Mouse (Mus musculus): ENCODE data around the gene Krt79. TPM values are rescaled to one million over a fixed set of nuclear protein-coding genes. Genes with fewer than 3 reads are reported as not detected.
A peak's percentile ranks its signal among the peaks of the same experiment; 100 is the strongest.

The Krt79 gene
- polyA plus RNA-seq, 1 experiment from 2014 or later = not detected

DNA sequence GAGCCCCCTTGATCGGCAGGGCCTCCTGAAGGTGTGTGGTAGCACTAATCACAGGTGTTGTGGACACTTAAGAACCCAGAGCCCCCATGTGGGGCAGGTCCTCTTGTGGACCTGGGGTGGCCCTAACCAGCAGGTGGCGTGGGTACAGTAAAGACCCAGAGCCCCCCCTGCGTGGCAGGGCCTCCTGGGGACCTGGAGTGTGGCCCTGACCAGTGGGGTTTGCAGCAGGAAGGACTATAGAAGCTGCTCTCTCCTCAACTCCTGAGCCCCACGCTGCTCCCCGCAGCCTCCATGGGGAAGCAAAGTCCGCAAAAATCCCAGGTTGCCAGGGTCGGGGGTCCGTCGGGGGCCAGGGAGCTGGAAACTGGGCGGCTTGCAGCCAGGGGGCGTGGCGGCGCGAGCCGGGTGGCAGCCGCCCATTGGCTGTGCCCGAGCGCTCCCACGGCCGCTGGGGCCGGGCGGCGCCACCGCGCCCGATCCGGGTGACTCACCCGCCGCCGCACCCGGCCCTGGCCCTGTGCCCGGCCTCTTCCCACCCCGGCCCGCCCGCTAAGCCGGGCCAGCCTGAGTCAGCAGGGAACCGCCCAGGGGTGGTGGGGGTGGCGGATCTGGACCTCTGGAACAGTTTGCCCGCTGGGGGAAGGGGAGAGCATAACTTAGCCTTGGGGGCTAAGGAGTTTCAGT lies 37.1 kb upstream of the Krt79 start:
- peak; percentile 81 for DNase-seq (ENCODE audit: low spot score)
- H3K27ac ChIP-seq (replicated peaks; ENCODE audit: low read depth, low read length) = no peak overlapping the region; the same call in 1 of the 2 replicates

DNA sequence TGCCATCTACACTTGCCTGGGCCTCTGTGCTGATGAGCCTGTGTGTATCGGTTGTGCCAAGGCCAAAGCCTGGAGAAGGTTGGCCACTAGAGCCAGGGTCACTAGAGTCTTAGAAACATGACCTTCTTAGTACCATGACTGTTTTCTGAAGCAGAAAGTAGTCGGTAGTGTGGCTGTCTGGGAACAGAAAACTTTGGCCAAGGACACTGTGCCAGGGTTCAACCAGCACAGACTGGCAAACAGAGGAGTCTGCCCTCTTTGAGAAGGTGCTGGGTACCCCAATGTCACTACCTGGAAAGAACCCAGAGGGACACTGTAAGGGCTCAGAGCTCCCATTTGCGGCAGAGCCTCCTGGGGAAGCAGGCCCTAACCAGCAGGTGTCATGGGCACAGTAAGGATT lies 36.5 kb upstream of the Krt79 start:
- H3K9ac ChIP-seq (replicated peaks; ENCODE audit: low read length) = no peak overlapping the region; the same call in 1 of the 2 replicates
- H3K4me3 ChIP-seq (ENCODE audit: low read depth, low read length) = no peak overlapping the region
- DNase-seq (ENCODE audit: low spot score) (no peak), ATAC-seq (replicated peaks; ENCODE audit: insufficient number of reproducible peaks, low FRiP score, low TSS enrichment, low read depth) (no peak)
- no peaks in the 10 kb centered on the region for H3K36me3 ChIP-seq (replicated peaks; ENCODE audit: control insufficient read depth, insufficient read depth, low read depth, low read length)
- 61% methylated on average over 3 of the region's 3 CpGs for WGBS
- no peaks in the 10 kb centered on the region for H3K9me3 ChIP-seq (replicated peaks; ENCODE audit: control insufficient read depth, low read length)
- H3K27me3 ChIP-seq (ENCODE audit: control insufficient read depth, insufficient read depth, low read length) = no peaks in the 10 kb centered on the region
- no peak overlapping the region for H3K4me2 ChIP-seq (ENCODE audit: low read depth, low read length)
- no peak overlapping the region; the same call in 1 of the 2 replicates for H3K27ac ChIP-seq (replicated peaks; ENCODE audit: low read depth, low read length)
- no peaks in the 10 kb centered on the region for H3K4me1 ChIP-seq (ENCODE audit: control insufficient read depth, insufficient read depth, low read length)

More for the DNA sequence above, 37.1 kb upstream of the Krt79 start:
- WGBS = 3% methylated on average over 39 of the region's 39 CpGs
- Histone ChIP-seq H3K4me1 (ENCODE audit: control insufficient read depth, insufficient read depth, low read length) (no peaks in the 10 kb centered on the region), H3K4me2 (ENCODE audit: low read depth, low read length) (peak overlapping the region; percentile 75), H3K36me3 (replicated peaks; ENCODE audit: control insufficient read depth, insufficient read depth, low read depth, low read length) (no peaks in the 10 kb centered on the region), H3K9ac (replicated peaks; ENCODE audit: low read length) (peak overlapping the region; percentile 69), H3K4me3 (ENCODE audit: low read depth, low read length) (peak overlapping the region; percentile 28), H3K27me3 (ENCODE audit: control insufficient read depth, insufficient read depth, low read length) (no peaks in the 10 kb centered on the region), H3K9me3 (replicated peaks; ENCODE audit: control insufficient read depth, low read length) (no peaks in the 10 kb centered on the region)
- peak; percentile 87 for ATAC-seq (replicated peaks; ENCODE audit: insufficient number of reproducible peaks, low FRiP score, low TSS enrichment, low read depth)

DNA sequence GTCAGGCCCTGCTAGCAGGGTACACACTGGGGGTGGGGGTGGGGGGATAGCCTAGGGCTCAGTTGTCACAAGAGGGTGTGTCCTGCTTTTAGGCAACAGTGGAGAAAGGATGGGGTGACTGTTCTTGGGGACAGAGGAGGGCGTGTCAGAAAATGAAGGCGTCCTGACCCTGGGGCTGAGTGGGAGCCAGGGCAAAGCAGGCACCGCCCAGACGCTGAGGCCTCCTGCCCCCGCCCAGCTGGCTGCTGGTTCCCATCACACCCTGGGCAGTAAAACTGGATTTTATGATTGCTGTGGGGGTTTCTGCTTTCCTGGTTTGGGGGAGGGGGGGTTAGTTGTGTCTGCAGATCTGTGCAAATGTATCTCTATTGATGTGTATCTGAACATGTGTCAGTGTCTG lies 35.9 kb upstream of the Krt79 start:
- Histone ChIP-seq H3K4me2 (ENCODE audit: low read depth, low read length) (no peak overlapping the region), H3K9ac (replicated peaks; ENCODE audit: low read length) (no peak overlapping the region), H3K27me3 (ENCODE audit: control insufficient read depth, insufficient read depth, low read length) (no peaks in the 10 kb centered on the region), H3K9me3 (replicated peaks; ENCODE audit: control insufficient read depth, low read length) (no peaks in the 10 kb centered on the region), H3K4me1 (ENCODE audit: control insufficient read depth, insufficient read depth, low read length) (no peaks in the 10 kb centered on the region), H3K36me3 (replicated peaks; ENCODE audit: control insufficient read depth, insufficient read depth, low read depth, low read length) (no peaks in the 10 kb centered on the region), H3K4me3 (ENCODE audit: low read depth, low read length) (no peak overlapping the region), H3K27ac (replicated peaks; ENCODE audit: low read depth, low read length) (no peak overlapping the region)
- WGBS = 46% methylated on average over 5 of the region's 5 CpGs
- DNase-seq (ENCODE audit: low spot score) (no peak), ATAC-seq (replicated peaks; ENCODE audit: insufficient number of reproducible peaks, low FRiP score, low TSS enrichment, low read depth) (no peak)

DNA sequence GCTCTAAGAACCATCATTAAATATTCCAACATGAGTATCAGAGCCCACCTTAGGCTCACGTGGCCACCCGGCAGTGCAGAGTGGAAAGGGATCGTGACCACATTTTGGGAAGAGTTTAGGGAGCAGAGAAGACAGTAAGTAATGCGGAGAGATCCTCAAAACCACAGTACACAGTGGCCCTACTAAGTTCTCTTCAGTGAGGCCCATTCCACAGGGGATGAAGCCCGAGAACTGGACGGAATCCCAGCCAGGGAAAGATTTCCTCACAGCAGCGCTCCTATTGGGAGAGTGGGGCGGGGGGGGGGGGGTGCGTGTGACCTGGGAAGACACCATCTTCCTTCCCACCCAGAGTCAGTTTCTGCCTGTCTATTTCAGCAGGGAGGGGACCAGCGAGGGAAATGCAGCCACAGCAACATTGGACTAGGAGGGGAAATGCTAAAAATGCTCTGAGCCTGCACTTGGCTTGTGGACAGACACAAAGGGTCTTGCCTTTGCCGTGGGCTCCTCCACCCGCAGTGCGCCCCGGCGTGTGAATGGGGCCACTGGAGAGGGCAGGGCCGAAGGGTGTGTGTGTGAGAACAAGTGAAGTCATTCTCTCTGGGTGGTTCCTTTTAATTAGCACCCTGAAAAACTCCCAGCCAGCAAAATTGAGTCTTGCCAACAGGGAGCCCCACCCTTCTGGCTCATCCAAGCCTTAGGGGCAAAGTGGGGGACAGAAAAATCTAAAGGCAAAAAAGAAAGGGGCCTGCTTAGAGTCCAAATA lies 34.1 kb upstream of the Krt79 start:
- Histone ChIP-seq H3K27me3 (ENCODE audit: control insufficient read depth, insufficient read depth, low read length) (no peaks in the 10 kb centered on the region), H3K4me3 (ENCODE audit: low read depth, low read length) (no peak overlapping the region), H3K27ac (replicated peaks; ENCODE audit: low read depth, low read length) (no peak overlapping the region), H3K9me3 (replicated peaks; ENCODE audit: control insufficient read depth, low read length) (no peaks in the 10 kb centered on the region), H3K4me1 (ENCODE audit: control insufficient read depth, insufficient read depth, low read length) (no peaks in the 10 kb centered on the region), H3K4me2 (ENCODE audit: low read depth, low read length) (no peak overlapping the region), H3K9ac (replicated peaks; ENCODE audit: low read length) (no peak overlapping the region), H3K36me3 (replicated peaks; ENCODE audit: control insufficient read depth, insufficient read depth, low read depth, low read length) (no peaks in the 10 kb centered on the region)
- WGBS = 65% methylated on average over 16 of the region's 16 CpGs
- ATAC-seq (replicated peaks; ENCODE audit: insufficient number of reproducible peaks, low FRiP score, low TSS enrichment, low read depth) = no peak
- no peak for DNase-seq (ENCODE audit: low spot score)

DNA sequence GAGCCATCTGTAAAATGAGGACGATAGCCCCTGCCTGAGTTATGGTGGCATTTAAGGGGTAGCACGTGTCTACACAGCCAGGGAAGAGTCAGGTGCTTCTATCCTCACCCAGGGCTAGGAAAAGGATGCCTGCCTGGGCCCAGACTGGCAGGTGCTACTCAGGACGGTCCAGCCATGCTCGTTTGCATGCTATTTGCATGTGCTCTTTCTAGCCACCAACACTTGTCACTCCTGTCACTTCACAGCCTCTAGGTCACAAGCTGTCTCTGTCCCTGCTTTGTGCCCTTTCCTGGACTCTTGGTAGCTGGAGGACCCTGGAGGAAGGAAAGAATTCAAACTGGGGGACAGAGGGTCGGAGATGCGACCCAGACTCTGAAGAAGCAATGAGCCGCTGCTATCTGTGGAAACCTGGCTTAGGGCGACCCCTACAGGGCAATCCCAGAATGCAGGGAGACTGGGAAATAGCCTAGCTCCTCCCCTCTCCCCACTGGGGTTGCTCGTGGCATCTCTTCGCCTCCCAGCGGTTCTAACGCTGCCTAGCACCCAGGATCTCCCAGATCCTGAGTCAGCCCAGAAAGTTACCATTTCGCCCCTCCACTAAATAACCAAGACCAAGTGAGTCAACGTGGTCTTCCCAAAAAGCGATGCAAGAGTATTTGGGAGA lies 33.4 kb upstream of the Krt79 start:
- Histone ChIP-seq H3K27ac (replicated peaks; ENCODE audit: low read depth, low read length) (no peak overlapping the region), H3K27me3 (ENCODE audit: control insufficient read depth, insufficient read depth, low read length) (no peaks in the 10 kb centered on the region), H3K36me3 (replicated peaks; ENCODE audit: control insufficient read depth, insufficient read depth, low read depth, low read length) (no peaks in the 10 kb centered on the region), H3K4me1 (ENCODE audit: control insufficient read depth, insufficient read depth, low read length) (no peaks in the 10 kb centered on the region), H3K9me3 (replicated peaks; ENCODE audit: control insufficient read depth, low read length) (no peaks in the 10 kb centered on the region), H3K4me2 (ENCODE audit: low read depth, low read length) (no peak overlapping the region), H3K9ac (replicated peaks; ENCODE audit: low read length) (no peak overlapping the region), H3K4me3 (ENCODE audit: low read depth, low read length) (no peak overlapping the region)
- 9% methylated on average over 15 of the region's 15 CpGs for WGBS
- ATAC-seq (replicated peaks; ENCODE audit: insufficient number of reproducible peaks, low FRiP score, low TSS enrichment, low read depth) (no peak), DNase-seq (ENCODE audit: low spot score) (peak; percentile 96)

DNA sequence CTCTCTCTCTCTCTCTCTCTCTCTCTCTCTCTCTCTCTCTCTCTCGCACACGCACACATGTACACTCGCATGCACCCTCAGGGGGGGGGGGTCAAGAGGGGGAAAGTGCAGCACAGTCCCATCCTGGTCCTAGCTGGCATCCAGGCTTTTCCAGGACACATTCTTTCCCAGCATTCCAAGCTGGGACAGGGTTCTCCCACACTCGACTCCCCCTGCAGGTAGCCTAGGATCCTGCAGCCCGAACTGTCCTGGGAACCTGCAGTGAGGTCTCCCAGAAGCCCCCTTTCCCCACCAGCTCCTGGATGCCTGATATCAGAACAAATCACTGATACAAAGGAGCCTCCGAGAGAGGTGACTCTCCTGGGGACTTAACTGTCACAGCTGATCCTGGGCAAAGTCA lies 30.4 kb upstream of the Krt79 start:
- ATAC-seq (replicated peaks; ENCODE audit: insufficient number of reproducible peaks, low FRiP score, low TSS enrichment, low read depth) = no peak
- H3K9me3 ChIP-seq (replicated peaks; ENCODE audit: control insufficient read depth, low read length) = no peaks in the 10 kb centered on the region
- no peak overlapping the region for H3K4me2 ChIP-seq (ENCODE audit: low read depth, low read length)
- WGBS = 10% methylated on average over 3 of the region's 6 CpGs
- no peak overlapping the region for H3K4me3 ChIP-seq (ENCODE audit: low read depth, low read length)
- no peak overlapping the region for H3K27ac ChIP-seq (replicated peaks; ENCODE audit: low read depth, low read length)
- H3K36me3 ChIP-seq (replicated peaks; ENCODE audit: control insufficient read depth, insufficient read depth, low read depth, low read length) = no peaks in the 10 kb centered on the region
- H3K4me1 ChIP-seq (ENCODE audit: control insufficient read depth, insufficient read depth, low read length) = no peaks in the 10 kb centered on the region
- H3K27me3 ChIP-seq (ENCODE audit: control insufficient read depth, insufficient read depth, low read length) = no peaks in the 10 kb centered on the region
- H3K9ac ChIP-seq (replicated peaks; ENCODE audit: low read length) = no peak overlapping the region
- peak; percentile 82 for DNase-seq (ENCODE audit: low spot score)

DNA sequence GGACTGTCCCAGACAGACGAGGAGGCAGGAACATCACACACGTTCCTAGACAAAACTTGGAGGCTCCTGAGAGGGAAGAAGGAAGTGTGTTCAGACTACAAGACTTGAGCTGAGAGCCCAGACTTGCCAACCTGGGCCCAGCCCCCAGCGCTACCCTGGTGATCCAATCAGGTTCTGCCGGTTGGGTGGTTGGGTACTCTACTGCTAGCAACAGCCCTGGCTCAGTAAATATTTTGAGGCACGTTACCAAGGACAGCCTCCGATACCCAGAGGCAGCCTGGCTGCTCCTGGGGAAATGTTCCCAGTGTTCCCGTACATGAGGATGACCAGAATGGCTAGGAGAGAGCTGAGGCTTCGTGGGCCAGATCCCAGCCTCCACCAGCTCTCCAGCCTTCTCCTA lies 26.7 kb upstream of the Krt79 start:
- Histone ChIP-seq H3K9me3 (replicated peaks; ENCODE audit: control insufficient read depth, low read length) (no peaks in the 10 kb centered on the region), H3K4me2 (ENCODE audit: low read depth, low read length) (no peak overlapping the region), H3K4me1 (ENCODE audit: control insufficient read depth, insufficient read depth, low read length) (no peaks in the 10 kb centered on the region), H3K36me3 (replicated peaks; ENCODE audit: control insufficient read depth, insufficient read depth, low read depth, low read length) (no peaks in the 10 kb centered on the region), H3K9ac (replicated peaks; ENCODE audit: low read length) (no peak overlapping the region), H3K27ac (replicated peaks; ENCODE audit: low read depth, low read length) (no peak overlapping the region), H3K4me3 (ENCODE audit: low read depth, low read length) (no peak overlapping the region), H3K27me3 (ENCODE audit: control insufficient read depth, insufficient read depth, low read length) (no peaks in the 10 kb centered on the region)
- no peak for DNase-seq (ENCODE audit: low spot score)
- no peak for ATAC-seq (replicated peaks; ENCODE audit: insufficient number of reproducible peaks, low FRiP score, low TSS enrichment, low read depth)
- 80% methylated on average over 8 of the region's 8 CpGs for WGBS

DNA sequence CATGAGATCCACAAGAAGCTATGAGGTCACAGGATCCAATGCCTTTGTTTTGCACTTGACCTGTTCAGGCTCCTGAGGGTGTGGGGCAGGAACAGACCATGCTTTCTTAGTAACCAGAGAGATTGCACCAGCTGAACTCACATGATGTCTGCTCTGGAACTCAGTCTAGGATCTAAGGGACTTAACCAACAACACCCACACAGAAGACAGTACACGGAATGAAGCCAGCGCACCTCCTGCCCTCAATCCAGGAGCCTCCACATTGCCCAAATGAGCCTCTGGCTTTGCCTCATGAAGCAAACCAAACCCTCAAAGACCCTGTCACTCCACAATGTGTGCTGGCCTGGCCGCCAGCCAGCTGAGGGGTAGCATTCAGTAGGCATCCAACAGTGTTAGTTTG lies 18.8 kb upstream of the Krt79 start:
- no peak overlapping the region for H3K4me2 ChIP-seq (ENCODE audit: low read depth, low read length)
- H3K4me3 ChIP-seq (ENCODE audit: low read depth, low read length) = no peak overlapping the region
- no peaks in the 10 kb centered on the region for H3K9me3 ChIP-seq (replicated peaks; ENCODE audit: control insufficient read depth, low read length)
- H3K4me1 ChIP-seq (ENCODE audit: control insufficient read depth, insufficient read depth, low read length) = no peaks in the 10 kb centered on the region
- 89% methylated on average over 3 of the region's 3 CpGs for WGBS
- H3K27me3 ChIP-seq (ENCODE audit: control insufficient read depth, insufficient read depth, low read length) = no peaks in the 10 kb centered on the region
- no peak overlapping the region for H3K9ac ChIP-seq (replicated peaks; ENCODE audit: low read length)
- DNase-seq (ENCODE audit: low spot score) (no peak), ATAC-seq (replicated peaks; ENCODE audit: insufficient number of reproducible peaks, low FRiP score, low TSS enrichment, low read depth) (no peak)
- no peaks in the 10 kb centered on the region for H3K36me3 ChIP-seq (replicated peaks; ENCODE audit: control insufficient read depth, insufficient read depth, low read depth, low read length)
- no peak overlapping the region for H3K27ac ChIP-seq (replicated peaks; ENCODE audit: low read depth, low read length)
